Mouse (Mus musculus): Measurements from ENCODE around the gene Spon1. TPM values are rescaled to one million over a fixed set of nuclear protein-coding genes. Genes with fewer than 3 reads are reported as not detected.

Spon1 gene
- polyA plus RNA-seq (2015; fragmentation: Nextera tagmentation; extraction: Ambion mirVana): 1.8 and 2.6 TPM in 2 replicates

DNA sequence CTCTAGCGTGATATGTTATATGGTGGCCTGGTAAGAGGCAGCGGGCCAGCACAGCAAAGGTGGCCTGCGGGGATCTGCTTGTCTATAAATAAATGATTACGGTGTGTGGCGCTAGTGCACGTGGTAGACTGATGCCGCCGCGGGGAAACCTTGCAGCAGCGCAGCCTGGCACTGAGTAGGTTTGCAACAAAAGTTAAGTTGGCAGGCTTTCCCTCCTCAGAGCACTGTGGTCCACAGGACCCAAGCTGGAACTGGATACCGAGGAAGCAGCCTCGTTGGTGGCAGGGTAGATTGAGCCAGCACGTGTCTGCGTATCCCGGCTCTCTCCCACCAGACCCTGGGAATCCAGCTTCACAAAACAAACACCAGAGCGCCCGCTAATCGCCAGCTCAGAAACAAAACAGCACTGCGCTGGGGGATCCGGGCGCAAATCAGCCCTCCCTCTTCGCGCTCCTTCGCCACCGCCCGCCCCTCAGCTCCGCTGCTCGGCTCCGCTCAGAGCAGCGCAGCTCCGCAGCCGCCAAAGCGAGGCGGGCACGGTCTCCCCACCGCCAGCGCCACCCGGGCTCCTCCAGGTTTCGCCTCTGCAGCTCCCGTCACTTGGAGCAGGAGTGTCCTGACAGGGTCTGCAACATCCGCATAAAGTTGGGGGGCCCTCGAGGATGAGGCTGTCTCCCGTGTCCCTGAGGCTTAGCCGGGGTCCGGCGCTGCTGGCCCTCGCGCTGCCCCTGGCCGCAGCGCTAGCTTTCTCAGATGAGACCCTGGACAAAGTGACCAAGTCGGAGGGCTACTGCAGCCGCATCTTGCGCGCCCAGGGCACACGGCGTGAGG, at the start of gene Spon1:
Spon1 (plus strand) TSS at position 332 of the 831 bp plus-strand sequence.
- no peak for DNase-seq (ENCODE audit: low spot score)

DNA sequence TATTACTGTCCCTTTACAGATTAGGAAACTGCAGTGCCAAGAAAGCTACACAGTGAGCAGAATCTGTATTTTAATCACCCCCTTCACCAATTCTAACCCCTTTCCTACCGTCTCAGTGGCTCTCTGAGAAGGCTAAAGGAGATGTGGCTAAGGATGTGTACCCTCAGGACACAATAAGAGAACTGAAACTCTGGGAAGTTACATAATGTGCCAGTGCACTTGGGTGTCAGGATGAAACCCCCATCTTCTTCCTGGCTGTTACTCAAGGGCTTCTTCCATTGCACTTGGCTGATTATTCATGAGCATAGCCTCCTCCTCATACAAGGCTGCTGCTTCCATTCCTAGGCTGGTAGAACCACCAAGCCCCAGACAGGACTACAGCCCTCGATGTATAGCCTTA, 43.8 kb upstream of the Spon1 start:
- DNase-seq (ENCODE audit: low spot score): no peak

DNA sequence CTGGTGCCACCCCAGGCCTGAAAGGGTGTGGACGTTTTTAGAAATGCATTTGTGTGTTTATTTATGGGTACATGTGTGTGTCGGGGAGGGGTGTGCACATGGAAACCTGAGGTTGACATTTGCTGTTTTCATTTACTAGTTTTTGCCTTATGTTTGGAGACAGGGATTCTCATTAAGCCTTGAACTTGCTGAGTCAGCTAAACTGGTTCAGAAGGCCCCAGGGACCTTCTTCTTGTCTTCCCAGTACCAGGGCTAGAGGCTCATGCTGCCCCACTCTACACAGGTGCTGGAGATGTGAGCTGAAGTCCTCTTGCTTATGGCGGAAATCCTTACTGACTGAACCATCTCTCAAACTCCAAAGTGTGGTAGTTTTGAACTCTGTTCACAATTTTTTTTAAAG, 41.9 kb upstream of the Spon1 start:
- DNase-seq (ENCODE audit: low spot score): no peak

DNA sequence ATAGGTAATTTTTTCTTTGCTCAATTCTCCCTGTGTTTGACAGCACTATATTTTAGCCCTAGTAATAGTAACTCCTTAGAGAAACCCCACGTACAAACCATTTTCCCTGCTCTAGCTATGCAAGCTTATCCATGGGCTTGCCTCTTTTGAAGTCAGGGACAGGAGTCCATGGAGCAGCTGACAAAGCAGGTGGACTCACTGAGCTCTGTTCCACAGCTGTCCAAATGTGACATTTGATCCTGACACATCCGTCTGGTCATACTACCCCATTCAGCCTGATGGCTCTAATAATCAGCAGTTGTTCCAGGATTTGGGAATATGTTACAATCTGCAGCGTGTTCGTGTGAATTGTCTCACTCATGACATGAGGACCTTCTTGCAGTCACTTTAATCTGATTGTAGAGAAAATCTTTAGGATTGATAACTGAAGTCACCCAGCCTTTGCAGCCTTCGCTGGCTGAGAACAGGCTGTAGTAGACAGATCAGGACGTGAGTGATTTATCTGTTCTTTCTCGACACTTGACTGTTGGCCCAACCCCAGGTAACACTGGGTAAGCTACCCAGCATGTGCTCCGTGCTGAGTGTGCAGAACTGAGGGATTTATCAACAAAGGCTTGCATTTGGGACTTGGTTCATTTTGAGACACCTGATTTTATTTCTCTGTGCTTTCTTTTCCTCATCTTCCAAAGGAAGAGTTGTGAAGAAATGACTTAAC, 37.6 kb upstream of the Spon1 start:
- no peak for DNase-seq (ENCODE audit: low spot score)

DNA sequence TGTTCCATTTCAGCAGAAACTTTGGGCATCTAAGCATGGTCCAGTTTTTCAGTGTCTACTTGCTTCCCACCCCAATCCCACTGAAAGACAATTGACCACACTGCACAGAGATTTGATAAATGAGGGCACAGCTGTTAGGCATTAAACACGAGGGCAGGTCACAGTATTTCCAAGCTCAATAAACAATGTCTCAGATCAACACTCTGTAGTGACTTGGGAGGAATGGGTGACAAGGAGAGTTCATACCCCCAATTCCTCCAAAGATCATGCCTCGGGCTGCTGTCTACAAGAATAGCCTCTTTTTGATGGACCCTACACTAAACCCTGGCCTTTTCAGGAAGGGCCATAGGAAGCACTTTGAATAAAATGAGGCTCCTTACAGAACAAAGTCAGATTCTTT, 36.9 kb upstream of the Spon1 start:
- no peak for DNase-seq (ENCODE audit: low spot score)

DNA sequence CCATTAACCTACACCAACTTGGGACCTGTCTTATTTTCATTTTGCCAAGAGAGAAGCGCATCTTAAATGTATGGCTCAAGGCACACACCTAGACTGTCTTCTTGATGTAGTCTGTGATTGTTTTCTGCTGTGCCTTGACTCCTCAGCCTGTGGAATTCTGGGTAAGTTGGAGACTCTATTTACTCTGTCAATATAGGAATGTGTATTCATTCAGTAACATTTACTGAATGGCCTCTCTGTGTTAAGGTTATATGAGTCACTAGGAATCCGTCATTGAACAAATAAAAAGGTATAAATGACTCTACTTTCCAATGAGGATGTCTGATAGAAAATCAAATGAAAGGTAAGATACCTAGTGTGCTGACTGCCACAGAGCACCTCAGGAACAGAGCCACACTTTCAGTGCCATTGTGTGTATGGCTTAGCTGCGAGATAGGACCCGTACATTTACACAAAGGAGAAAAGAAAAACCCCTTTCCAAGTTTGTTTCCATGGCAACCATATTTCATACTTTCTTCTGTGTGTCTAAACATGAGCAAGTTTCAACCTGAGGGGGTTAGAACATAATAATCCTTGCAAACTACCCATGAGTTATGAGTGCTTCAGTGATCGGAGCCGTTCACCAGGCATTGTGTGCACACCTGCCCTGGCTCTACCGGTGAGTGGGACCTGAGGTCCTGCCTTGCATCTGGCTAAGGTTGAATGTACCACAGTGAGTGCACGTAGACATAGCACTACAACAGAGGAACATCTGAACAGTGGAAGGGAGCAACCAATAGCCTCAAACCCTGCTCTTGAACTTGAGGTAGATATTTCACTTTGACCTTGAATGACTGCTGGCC, 35.2 kb upstream of the Spon1 start:
- no peak for DNase-seq (ENCODE audit: low spot score)

DNA sequence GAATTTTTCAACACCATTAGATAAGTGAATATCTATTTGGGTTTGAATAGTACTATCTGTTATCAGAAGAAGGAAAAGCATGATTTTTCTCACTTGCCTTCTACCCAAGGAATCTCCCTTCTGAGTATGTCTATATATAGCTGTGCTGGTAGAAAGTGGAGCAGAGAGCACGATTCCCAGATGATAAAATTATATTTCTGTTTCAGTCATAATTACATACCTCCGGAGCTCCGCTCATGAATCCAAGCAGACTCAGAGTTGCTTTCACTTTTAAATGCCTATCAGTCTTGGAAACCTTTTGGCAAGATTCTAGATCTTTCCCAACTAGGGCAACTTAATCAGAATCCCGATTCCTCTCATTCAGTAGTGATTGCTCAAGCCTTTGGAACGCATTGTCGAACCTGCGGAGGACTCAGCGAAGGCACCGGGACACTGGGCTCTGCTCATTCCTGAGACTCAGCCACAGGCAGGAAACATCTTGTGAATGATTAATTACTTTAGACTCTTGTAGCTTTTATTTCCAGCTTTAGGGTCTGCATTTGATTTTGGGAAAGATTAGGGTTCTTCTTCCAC, 27.9 kb upstream of the Spon1 start:
- DNase-seq (ENCODE audit: low spot score): no peak

DNA sequence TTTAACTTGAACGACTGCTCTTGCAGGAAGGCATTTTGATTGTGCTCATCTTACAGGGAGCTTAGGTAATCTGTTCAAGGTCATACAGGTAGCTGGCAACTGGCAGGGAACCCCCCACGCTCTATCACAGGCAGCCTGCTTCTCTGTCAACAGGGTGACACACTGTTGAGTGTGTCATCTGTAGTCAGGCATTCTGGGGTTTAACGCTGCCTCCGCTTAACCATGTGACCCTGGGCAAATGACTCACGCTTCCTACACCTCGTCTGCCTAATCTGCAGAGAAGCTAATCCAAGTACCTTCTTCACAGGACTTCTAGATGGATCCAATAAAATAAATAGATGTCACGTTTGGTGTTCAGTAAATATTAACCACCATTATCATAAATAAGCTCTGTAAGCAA, 26.6 kb upstream of the Spon1 start:
- no peak for DNase-seq (ENCODE audit: low spot score)

DNA sequence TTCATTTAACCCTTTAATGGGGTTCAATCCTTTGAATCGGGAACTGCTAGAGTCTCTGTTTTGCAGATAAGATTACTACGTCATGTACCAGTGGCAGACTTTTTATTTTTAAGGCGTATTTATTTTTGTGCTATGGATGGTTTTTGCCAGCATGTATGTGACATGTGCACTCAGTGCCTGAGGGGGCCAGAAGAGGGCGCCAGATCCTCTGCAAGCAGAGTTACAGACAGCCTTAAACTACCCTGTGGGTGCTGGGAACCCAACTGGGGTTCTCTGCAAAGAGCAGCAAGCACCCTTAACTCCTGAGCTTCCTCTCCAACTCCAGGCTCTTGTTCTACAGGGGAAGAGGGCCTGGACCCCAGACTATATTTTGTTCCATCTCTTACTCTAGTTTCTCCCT, 23.2 kb upstream of the Spon1 start:
- no peak for DNase-seq (ENCODE audit: low spot score)

DNA sequence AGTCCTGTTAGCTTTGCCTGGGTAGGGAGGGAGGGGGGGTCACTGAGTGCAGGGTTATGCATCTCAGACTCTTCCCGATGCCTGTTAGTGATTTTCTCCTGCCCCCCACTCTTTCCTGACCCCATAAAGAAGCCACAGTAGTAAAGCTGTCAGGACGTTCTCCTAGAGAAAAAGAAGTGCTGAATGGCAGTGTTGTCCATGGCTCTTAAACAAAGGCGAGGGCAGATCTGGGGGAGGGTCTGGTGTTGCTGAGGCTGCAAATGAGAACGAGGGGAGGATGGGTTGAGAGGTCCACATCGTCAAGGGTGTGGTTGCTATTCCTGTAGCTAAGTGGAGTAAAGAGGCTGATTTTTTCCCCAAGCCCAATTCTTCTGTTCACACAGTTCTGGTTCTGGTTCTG, 21.8 kb upstream of the Spon1 start:
- no peak for DNase-seq (ENCODE audit: low spot score)

DNA sequence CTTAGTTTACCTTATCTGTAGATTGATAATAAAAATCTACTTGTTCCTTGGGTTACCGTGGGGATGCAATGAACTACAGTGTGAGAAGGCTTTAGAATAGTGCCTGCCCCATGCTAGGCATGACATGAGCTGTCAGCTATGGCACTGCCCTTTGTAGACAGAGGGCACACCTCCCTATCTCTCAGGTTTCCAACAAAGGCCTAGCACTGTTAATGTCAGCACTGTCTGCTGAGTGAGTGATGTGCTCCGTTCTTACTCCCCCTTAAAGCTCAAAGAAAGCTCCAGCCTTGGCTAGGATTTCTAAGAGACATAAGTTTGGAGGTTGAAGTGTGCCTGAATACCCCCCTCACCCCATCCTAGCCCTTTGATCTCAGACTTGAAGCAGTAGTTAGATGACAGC, 9.2 kb upstream of the Spon1 start:
- no peak for DNase-seq (ENCODE audit: low spot score)

DNA sequence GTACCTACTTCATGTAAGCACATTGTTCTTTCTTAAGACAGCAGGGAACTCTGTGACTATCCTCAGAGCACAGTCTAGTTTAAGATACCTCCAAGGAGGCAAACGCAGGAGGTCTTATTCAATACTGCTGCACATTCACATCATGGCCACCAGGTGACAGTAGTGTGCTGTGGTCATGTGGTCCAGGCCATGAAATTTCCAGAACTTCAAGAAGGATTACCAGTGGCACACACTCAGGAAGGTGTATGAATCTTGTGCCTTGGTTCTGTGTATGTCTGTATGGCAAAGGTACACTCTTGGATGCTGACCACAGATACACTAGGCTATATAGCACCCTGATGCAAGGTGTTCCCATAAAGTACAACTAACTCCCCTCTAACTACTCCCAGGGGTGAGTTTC, 6.6 kb upstream of the Spon1 start:
- DNase-seq (ENCODE audit: low spot score): peak; percentile 29

DNA sequence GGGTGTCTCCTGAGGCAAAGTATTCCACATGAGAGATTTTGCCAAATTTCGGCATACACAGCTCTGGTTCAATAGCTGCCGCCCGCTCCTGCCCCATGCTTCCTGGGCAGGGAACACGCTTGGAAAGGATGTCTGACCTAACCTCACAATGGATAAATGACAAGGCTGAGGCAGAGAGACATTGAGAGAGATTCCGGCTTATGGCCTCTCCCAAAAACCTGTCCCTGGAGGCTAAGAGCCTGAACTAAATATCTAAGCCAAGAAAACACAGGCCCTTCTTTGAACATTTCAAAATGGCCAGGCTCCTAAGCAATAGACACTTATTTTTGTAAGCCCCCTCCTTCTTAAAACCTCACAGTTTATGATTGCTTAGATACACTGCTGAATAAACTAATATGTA, 665 bp upstream of the Spon1 start:
- no peak for DNase-seq (ENCODE audit: low spot score)

DNA sequence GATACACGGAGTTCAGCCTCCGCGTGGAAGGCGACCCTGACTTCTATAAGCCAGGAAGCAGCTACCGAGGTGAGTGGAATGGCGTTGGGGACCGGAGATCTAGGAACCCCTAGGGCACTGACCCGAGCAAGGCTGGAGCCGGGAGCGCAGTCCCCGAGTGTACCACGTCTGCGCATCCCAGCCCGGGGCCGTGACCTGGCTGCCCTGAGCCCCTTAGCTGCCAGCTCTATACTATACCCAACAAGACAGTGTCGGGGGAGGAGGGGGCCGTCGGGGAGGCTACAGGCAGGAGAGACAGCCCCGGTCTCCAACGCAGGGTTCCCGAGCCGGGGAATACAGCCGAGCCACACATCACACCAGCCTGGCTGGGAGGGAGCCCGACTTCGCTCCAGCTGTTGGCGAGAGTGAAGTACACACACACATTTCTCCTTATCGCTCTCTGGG, 722 bp downstream of the Spon1 start:
- DNase-seq (ENCODE audit: low spot score): no peak

DNA sequence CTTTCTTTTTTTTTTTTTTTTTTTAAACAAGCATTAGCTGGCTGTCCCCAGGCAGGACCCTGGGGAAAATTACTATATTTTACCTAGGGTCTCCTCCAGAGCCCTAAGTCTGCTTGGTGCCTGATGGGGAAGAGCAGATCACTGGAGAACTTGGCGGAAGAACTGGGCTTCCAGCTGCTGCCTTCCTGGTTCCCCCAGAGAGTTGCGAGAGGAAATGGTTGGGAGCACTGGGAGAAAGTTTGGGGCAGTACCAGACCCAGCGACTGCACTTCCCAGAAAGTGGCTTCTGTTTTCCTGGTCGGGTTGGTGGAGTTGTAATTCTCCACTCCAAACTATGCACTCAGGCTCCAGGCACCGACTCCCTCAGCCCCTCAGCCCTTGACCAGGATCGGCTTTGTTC, 1.7 kb downstream of the Spon1 start:
- no peak for DNase-seq (ENCODE audit: low spot score)

DNA sequence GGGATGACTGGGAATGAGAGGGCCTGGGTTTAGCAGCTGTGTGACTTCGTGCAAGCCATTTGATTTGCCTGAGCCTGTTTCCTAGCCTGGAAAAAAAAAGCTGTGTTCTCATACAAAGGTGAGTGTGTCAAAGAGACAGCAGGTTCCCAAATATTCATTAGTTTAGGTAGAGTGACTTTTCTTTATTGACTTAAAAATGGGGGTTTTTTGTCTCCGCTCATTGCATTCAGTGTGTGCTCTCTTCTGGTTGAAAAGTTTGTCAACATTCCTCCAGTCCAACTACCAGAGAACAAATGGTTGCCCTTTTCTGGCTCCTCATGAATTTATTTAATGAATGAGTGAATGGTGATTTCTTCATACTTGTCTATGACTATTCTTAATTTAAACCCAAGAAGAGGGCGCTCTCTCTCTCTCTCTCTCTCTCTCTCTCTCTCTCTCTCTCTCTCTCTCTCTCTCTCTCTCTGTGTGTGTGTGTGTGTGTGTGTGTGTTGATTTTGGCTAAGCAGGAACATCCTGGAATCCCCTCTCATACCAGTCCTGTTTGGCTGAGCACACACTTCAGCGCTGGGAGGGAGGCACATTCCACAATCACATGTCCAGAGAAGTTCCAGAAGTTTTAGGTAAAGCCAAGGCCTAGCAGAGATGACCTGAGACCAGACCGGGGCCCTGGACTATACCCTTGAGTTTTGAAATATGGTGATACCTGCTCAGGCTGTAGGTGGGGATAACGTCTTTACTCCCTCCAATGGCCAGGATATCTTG, 2.6 kb downstream of the Spon1 start:
- DNase-seq (ENCODE audit: low spot score): no peak

DNA sequence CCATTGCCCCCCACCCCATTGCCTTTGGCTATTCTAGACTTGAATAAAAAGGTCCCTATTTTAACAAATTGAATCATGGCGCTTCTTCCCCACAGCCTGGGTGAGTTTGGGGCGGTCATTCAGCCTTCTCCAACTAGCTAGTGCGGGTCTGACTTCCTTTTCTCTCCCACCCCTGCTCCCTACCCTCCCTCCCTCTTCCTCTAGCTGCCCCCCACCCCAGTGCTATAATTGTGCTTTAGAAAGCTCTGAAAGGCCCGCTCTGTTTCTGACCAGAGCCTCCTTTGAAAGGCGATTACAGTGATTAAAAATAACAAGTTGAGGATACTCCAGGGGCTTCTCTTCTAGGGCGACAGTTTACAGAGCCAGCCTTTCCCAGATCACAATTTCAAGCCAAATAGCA, 3.5 kb downstream of the Spon1 start:
- DNase-seq (ENCODE audit: low spot score): no peak

DNA sequence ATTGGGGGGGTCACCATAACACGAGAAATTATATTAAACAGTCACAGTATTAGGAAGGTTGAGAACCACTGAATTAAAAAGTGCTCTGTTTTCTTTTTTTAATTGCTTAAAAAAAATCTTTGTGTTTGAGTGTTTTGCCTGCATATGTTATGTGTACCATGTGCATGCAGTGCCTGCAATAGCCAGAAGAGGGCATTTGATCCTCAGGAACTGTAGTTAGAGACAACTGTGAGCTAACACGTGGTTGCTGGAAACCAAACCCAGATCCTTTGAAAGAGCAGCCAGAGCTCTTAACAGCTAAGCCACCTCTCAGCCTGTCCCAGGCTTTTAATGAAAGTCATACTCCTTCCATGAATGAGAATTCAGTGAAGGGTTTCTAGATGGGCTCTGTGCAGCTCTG, 6.3 kb downstream of the Spon1 start:
- DNase-seq (ENCODE audit: low spot score): no peak

DNA sequence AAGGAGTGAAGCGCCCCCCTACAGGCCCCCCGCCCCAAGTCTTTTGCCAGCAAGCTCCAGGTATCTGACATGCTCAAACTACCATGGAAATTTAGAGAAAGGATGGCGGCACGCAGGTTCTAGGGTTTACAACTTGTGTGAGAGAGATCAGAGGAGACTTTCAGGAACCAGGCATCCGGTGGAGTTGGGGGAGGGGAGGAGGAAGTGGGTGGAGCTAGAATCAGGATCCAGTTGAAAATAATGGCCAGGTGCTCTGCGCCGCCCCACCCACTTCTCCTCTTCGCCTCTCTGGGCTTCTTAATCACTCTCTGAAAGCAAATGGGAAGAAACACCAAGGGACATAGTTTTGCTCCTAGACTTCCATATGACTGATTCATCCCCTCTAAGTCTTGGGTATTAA, 7.6 kb downstream of the Spon1 start:
- DNase-seq (ENCODE audit: low spot score): peak; percentile 59

DNA sequence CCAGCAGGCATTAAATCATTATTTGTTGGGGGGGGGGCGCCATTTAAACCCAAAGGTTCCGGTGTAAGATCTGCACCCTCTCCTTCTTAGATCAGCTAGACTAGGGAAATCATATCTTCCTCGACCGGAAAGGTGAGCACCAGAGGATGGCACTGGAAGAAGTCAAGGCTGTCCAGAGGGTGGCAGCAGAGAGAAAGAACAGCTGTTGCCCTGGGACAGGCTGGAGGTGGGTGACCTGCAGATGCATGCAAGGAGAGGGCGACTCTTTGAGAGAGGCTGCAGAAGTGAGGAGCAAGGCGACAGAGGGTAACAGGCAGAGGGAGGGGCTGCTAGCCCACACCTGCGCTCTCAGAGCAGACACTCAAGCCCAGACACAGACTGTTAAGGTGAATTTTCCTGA, 8.2 kb downstream of the Spon1 start:
- DNase-seq (ENCODE audit: low spot score): peak; percentile 61

DNA sequence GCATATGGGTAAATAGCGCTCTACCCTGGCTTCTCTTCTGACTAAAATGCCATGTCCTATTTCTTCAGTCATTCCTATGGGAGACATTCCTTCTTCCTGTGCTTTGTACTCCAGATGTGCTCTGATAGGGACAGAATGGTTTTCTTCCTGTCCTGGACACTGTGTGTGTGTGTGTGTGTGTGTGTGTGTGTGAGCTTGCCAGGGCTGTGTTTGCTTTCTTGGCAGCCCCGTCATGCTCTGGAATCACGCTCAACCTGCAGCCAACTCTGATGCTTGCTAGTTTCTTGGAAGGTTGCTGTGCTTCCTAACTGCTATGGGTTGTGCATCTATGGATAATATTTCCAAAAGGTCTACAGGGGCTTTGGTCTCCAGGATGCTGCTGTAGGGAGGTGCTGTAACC, 9.1 kb downstream of the Spon1 start:
- DNase-seq (ENCODE audit: low spot score): no peak

Measured in thymus, postnatal 0 days (tissue).